Mouse (Mus musculus) ES-CJ7 (cell line): ENCODE results near the gene Bhlhe40.

Experiments used
- DNase-seq: peaks from one replicate; pipeline ENCODE4 v3.0.0; 2011; ENCODE audit warnings: low read depth, low spot score

The Bhlhe40 gene

DNA sequence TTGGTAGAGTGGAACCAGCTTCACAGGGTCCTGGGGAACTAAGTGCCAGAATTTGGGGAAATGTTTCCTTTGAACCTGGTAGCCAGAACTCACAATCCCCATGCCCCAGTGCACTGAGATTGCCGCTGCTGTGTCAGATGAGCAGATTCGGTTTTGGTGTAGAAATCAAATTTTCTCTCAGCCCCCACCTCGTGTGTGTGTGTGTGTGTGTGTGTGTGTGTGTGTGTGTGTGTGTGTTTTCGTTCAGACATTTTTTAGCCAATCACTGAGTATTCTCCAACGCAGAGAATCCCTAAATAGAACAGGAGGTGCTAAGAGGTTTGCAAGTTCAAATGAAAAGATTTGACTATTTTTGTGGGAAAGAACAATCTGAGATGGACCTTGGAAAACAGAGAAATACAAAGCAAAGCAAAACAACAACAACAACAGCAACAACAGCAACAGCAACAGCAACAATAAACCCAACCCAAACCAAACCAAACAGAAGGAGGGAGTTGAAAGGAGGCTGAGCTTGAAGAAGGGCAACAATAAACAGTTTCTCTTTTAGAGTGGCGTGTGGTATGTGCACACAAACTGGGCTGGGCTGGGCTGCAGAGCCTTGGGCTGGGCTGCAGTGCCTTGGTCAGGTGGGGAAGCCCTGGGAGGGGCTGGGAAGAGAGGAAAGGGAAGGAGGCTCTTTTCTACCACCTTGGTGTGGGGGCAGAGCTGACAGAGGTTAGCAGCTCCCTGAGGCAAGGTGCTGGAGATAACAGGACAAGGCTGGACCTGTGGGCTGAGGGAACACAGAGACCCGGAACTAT, 52.9 kb downstream of the Bhlhe40 start:
- no peak for DNase-seq
